Mouse (Mus musculus): Measurements from ENCODE around the gene Stox1.

Stox1 gene

DNA sequence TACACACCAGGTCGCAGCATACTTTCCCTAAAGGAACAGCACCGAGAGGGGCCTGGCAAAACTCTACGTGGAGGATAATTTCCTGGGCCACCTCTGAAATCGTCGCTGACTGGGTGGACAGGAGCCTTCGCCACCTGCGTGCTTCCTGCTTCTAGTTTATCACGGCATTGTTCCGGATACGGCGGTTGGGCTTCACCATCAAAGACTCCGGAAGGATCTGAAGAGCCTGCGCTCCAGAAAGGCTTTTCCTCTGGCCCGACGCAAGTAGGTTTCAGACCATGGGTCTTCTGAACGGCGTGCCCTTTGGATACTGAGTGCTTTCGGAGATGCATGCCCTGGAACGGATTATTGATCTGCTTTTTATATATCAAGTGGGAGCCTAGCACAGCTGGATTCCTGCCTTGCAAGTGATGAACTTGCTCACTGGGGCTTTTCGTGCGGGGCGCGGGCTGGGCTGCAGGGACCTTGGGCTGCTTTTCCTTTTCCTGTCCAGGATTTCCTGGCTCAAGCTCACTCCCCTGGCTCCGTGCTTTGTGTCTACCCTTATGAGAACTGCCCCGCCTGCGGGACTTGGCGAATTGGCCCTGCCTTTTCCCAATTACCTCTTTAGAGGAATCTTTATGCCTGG lies 60.9 kb downstream of the Stox1 start:
- DNase-seq (ENCODE audit: low read depth, low spot score): no peak

DNA sequence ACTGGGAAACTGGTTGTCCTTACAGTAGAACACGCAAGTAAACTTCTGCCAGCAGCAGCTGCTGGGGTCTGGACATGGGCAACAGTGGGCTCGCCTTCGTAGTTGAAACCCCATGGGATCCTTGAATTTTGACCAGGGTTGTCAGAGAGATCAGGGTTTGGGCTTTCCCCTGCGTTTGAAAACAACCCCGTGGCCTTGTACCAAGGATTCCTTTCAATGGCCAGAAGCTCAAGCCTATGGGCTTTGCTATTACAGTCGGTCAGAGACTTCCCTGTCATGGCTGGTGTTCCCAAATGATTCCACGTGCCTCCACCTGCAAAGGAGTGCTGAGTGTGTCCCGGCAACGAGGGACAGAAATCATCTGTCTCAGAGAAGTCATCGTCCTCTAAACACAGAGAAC lies 61.8 kb downstream of the Stox1 start:
- DNase-seq (ENCODE audit: low read depth, low spot score): no peak

DNA sequence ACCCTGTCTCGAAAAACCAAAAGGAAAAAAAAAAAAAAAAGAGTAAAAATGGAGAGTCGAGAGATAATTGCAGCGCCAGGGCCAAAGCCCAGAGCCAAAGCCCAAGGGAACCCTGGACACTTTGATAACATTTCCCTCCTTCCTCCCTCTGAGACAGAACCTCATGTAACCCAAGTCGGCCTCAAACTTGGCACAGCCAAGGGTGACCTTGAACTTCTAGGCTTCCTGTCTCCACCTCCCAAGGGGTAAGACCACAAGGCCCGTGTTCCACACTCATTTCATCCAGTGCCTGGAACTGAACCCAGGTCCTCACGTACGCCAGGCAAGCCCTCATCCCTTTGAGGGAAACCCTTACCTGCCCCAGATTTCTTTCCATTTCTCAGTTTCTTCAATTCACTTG lies 69.2 kb downstream of the Stox1 start:
- DNase-seq (ENCODE audit: low read depth, low spot score): no peak

DNA sequence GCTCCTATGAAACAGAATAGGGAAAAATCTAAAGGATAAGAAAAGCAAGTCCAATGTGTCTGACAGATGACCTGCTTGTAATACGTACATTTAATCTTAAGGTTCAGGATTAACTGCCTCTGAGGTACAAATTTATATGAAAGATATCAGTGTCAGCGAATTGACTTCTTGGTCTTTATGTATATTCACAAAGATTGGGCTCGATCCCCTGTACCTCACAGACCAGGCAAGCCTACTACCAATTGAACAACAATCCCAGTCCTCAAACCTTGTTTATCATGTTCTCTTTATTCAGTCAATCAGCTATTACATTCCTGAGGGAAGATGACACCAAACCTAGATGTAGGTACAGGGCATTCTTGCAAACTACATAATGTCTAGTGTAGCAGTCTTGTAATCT lies 74.0 kb downstream of the Stox1 start:
- no peak for DNase-seq (ENCODE audit: low read depth, low spot score)

DNA sequence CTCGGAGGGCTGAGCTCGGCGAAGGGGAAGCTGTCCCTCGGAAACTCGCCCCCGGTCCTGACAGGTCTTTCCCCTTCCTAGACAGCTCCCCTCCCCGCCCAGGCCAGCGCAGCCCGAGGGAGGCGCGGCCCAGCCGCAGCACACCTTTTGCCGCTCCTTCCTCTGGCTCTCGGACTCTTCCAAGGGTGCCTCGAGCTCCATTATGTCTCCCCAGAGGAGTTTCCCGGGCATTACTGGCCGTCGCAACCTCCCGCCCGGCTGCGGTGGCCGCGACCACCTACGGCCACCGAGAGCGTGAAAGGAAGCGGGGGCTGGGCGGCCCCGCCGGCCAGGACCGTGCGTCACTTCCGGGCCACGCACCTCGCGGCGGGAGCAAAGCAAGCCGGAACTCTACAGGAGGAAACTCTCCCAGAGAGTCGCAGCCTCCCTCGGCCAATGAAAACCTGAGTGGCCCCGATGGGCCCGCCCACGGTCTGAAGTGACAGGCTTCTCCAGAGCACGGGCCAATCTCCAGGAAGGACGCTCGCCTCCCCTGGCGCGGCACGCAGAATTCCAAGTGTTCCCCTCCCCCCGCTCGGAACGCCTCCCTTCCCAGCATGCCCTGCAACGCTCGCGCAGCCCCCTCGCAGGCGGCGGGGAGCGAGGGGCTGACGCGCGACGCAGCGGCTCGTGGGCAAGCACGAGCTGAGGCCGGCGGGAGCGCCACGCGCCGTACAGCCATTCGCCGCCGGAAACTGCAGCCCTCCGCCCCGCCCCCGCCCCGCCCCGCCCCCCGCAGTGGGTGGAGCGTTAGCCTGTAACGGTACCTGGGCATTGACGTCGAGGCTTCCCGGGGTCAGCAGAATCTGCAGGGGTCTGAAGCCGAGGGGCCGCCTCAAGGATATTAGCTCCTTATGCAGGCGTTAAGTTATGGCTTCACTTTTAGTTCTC lies 74.8 kb downstream of the Stox1 start, which contains the start of gene Ddx50:
Ddx50 (minus strand) TSS at position 338 of the 930 bp plus-strand sequence.
- peak; percentile 99 for DNase-seq (ENCODE audit: low read depth, low spot score)

DNA sequence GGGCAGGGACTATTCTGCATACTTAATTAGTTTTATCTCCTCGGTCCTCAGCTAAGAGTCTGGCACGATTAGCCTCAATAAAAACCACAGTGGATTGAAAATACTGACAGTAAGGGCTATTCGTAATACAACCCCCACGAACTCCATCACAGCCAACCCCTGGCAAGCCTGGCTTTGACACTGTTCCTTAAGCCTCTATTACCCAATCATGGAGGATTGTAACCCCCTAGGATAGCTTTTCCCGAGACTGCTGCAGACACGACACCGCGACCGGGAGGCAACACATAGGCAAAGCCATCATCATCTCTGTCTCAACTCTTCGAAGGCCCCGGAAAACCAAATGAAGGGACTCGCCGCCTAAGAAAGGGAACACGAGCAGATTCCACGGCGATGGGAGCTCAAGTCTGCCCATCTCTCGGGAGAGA lies 75.6 kb downstream of the Stox1 start:
- DNase-seq (ENCODE audit: low read depth, low spot score): no peak
